Mouse (Mus musculus): ENCODE results near the gene Zbp1.

Gene Zbp1

DNA sequence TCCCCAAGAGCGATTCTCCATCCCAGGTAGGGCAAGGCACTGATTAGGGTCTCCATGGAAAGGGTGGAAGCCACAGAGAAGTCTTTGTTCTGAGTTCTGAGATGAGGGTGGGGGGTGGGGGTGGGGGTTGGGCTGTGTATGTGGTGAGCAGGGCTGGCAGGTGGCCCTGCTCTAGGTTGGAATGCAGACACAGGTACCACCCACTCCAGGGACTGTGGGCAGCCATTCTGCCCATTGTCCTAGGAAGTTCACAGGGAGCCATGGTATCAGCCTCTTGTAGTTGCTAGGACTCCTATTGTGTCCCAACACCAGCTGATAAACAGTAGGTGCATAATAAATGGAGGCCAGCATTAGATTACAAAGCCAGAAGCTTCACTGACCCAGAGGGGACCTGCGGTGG, 28.5 kb upstream of the Zbp1 start:
- DNase-seq (ENCODE audit: low spot score in 2 of 2) = no peak

- no peak for DNase-seq (ENCODE audit: low spot score in 2 of 2)
Observed at GRCm38 (mm10) chr2:173246688-173247087, 28.0 kb upstream of the Zbp1 start.

DNA sequence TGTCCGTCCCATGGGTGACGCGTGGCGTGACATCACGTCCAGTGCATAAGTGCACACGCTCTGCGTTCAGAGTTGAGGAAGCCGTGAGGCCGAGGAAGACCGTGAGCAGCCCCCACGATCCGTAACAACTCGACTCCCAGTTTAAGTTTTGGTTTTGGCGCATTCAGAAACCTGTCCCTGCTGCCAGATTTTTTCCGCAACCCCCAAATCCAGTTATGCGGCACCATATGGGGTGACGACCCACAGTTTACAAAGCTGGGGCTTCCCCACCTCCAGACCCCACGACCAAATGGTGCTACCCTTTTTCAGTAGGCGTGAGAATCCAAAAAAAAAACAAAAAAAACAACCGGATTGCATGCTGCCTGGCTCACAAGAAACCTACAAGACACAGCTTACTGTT, 26.5 kb upstream of the Zbp1 start:
- no peak for DNase-seq (ENCODE audit: low spot score in 2 of 2)

GRCm38 (mm10) chr2:173244108-173244507, 25.4 kb upstream of the Zbp1 start:
- no peak for DNase-seq (ENCODE audit: low spot score in 2 of 2)

GRCm38 (mm10) chr2:173243616-173244015, 24.9 kb upstream of the Zbp1 start:
- no peak for DNase-seq (ENCODE audit: low spot score in 2 of 2)

DNA sequence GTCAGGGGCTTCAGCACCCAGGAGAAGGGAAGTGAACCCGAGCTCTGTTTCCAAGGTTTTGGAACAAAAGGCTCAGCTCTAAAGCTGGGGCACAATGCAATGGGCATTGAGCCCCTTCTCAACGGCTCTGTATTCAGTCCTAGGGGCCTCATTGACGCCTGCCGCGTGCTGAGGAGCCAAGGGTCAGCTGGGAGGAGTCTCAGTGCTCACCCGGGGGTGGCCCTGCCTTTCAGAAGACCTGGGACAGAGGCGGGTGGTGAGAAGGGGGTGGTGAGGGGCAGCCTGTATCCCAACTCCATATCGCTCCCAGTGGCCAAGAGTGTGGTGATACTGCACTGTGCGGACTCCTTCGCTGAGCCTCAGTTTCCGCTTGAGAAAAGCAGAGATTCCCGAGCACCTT, 24.2 kb upstream of the Zbp1 start:
- no peak for DNase-seq (ENCODE audit: low spot score in 2 of 2)

DNA sequence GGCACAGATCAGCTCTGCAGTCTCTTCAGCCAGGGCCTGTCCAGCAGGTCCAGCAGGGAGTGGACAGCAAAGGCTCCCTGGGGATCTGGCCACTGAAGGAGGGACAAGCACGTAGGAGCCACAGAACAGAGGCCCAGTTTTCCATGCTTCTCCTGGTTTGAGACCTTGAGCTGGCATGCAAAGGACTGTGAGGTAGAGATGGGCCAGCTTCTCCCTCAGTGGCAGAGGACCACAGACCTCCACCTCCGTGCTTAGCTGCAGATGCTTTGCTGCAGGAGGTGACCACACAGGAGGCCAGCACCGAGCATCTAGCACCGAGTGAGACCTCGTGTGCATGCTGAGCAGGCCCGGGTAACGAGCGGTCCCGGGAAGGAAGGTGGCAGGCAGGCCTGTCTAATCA, 22.0 kb upstream of the Zbp1 start:
- DNase-seq (ENCODE audit: low spot score in 2 of 2) = no peak

- DNase-seq (ENCODE audit: low spot score in 2 of 2) = no peak
Observed at GRCm38 (mm10) chr2:173238522-173238921, 19.8 kb upstream of the Zbp1 start.

DNA sequence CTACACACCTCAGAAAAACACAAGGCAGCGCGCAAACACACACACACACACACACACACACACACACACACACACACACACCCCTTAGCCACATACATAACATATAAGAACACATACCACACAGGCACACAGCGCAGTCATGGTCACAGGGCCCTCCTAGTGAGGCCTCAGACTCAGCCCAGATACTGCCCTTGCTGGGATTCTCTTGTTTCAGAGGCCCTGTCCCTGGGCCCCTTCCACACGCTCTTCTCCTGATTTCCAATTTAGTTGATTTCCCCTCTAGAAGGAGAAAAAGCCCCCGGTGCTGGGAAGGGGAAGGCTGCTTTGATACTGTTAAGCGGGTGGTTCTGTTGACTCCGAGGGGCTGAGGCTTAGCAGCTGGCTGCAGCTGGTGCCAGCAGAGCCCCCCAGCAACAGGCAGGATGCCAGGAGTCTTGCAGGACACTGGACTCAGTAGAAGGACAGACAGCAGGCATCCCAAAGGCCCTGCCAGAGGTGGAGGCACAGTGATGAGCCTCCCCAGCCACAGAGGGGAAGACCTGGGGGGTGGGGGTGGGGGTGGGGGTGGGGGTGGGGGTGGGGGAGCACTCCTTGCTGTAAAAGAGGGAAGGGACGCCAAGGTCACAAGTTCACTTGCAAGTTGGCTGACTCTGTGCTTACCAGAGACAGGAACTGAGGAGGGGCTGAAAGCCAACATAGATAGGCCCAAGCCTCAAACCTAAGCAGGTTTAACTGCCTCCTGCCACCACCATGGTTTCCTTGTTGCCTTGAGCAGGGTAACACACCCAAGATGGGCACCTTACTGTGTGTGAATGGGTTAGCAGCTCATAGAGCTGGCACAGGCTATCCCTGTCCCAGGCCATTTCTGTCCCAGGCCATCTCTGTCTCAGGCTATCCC, 17.0 kb upstream of the Zbp1 start:
- no peak for DNase-seq (ENCODE audit: low spot score in 2 of 2)

GRCm38 (mm10) chr2:173232766-173233099, 14.0 kb upstream of the Zbp1 start:
- no peak for DNase-seq (ENCODE audit: low spot score in 2 of 2)

DNA sequence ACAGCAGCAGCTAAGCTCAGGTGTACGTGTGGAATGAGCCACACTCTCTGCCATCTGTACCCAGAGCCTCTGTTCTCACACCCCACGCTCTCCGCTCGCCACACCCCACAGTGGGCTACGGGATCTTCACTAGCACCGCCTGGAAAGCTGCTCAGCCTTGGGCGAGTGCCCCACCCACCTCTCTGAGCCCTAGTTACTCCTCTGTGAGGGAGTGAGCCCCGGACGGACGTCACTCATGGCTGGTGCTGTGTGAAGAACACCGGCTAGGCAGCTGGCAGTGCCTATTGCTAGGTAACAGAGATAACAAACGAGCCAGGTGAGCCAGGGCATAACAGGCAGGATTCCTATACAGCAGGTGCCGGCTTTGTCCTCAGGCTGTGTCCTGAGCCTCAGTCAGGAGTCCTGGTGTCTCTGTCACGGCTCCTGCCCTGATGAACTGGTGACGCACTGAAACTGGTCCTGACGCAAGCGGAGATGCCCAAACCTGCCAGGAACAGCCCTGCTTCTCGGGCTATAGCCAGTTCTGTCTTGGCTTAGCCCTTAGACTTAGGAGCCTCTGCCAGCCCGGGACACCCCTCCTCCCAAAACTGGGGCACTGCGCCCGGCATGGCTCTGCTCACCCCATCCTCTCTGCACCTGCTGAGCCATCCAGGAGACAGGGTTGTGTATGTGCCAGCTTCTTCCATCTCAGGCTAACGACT, 13.5 kb upstream of the Zbp1 start:
- DNase-seq (ENCODE audit: low spot score in 2 of 2) = peak; percentile 59 to 64

GRCm38 (mm10) chr2:173229578-173230224, 11.0 kb upstream of the Zbp1 start:
- DNase-seq (ENCODE audit: low spot score in 2 of 2) = peak; percentile 79 to 82

GRCm38 (mm10) chr2:173228567-173228966, 9.8 kb upstream of the Zbp1 start:
- no peak for DNase-seq (ENCODE audit: low spot score in 2 of 2)

DNA sequence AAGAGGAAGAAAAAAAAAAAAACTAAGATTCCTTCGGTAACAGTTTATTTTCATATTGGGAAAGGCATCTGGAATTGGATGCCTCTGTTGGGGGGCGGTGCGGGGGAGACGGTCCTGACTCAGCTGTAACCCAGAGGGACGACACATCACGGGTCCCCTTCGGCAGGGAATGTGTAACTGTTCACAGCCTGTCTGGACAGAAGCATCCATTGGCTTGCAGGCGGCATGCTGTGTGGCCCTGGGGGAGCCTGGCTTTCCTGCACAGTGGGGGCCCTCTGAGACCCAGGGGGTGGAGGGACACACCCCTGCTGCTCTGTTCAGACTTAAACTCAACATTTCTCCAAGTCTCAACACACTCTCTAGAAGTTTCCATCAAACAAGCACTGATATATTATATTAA, 8.1 kb upstream of the Zbp1 start:
- DNase-seq (ENCODE audit: low spot score in 2 of 2) = no peak

DNA sequence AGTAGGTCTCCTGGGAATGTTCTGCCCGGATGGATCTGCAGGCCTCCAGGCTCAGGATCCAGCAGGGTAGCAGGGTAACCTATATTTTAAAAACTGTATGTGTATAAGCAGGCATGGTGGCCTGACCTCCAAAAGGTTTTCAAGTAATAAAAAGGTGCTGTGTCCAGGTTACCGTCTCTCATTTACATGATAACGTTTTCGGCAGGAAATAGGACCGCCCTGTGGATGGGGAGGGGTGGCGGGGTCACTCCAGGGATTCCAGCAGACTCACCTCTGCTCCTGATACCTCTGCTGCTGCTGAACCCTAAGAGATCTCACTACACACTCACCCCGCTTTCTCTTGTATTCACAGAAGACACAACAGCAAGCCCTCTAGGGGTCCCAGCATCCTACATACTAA, 7.2 kb upstream of the Zbp1 start:
- no peak for DNase-seq (ENCODE audit: low spot score in 2 of 2)

- no peak for DNase-seq (ENCODE audit: low spot score in 2 of 2)
Observed at GRCm38 (mm10) chr2:173224832-173225231, 6.1 kb upstream of the Zbp1 start.

GRCm38 (mm10) chr2:173224097-173224496, 5.4 kb upstream of the Zbp1 start:
- DNase-seq (ENCODE audit: low spot score in 2 of 2) = no peak

GRCm38 (mm10) chr2:173223496-173223895, 4.8 kb upstream of the Zbp1 start:
- no peak for DNase-seq (ENCODE audit: low spot score in 2 of 2)

- DNase-seq (ENCODE audit: low spot score in 2 of 2) = no peak
Observed at GRCm38 (mm10) chr2:173220754-173221153, 2.0 kb upstream of the Zbp1 start.

- no peak for DNase-seq (ENCODE audit: low spot score in 2 of 2)
Observed at GRCm38 (mm10) chr2:173219256-173219954, 682 bp upstream of the Zbp1 start.

DNA sequence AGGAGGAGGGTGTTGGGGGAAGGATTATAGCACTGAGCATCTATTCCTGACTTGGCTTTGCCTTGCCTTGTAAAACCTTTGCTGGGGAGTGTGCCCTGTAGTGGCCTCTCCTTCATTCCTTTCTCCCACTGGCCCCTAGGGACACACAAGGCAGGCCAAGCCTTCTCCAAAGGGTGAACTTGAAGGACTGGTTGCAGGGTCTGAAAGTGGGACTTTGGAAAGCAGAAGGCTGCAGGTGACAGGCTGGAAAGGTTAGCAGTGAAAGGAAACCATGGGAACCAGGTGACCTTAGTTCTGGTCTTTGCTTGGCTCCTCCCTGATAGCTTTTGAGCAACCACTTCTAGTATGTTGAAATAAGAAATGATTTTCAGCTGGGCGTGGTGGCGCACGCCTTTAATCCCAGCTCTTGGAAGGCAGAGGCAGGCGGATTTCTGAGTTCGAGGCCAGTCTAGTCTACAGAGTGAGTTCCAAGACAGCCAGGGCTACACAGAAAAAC, 912 bp downstream of the Zbp1 start:
- no peak for DNase-seq (ENCODE audit: low spot score in 2 of 2)

- DNase-seq (ENCODE audit: low spot score in 2 of 2) = no peak
Observed at GRCm38 (mm10) chr2:173217246-173217645, 1.5 kb downstream of the Zbp1 start.
